In genomic region chr5:32038994-32039393, GRCm38 (mm10) we compare ENCODE assay signal across 17 mouse cellular contexts.
"Had no signal": no experiment of that assay in that cellular context is flagged by ENCODE, and none has a peak within 500 bp of the region (broad histone marks: within the 10 kb centered on the region; RNA-seq: fewer than 3 reads in every experiment).

No protein-coding gene starts in this region.

- H3K9ac ChIP-seq: kidney, embryonic 15.5 days; limb, embryonic 12.5 days; liver, embryonic 15.5 days; neural tube, embryonic 15.5 days had no signal

- ATAC-seq: lung, postnatal 0 days had no signal

- H3K27ac ChIP-seq: kidney, embryonic 15.5 days; limb, embryonic 12.5 days; liver, embryonic 15.5 days; midbrain, embryonic 10.5 days; neural tube, embryonic 15.5 days had no signal

- H3K27me3 ChIP-seq: kidney, embryonic 15.5 days; limb, embryonic 12.5 days; liver, embryonic 15.5 days; neural tube, embryonic 15.5 days had no signal

- H3K36me3 ChIP-seq: kidney, embryonic 15.5 days; limb, embryonic 12.5 days; liver, embryonic 15.5 days; midbrain, embryonic 10.5 days; neural tube, embryonic 15.5 days had no signal

- H3K4me1 ChIP-seq: liver, embryonic 15.5 days; midbrain, embryonic 10.5 days; neural tube, embryonic 15.5 days had no signal

- H3K4me3 ChIP-seq: kidney, embryonic 15.5 days; limb, embryonic 12.5 days; liver, embryonic 15.5 days; midbrain, embryonic 10.5 days; myocyte; neural tube, embryonic 15.5 days had no signal

- H3K9me3 ChIP-seq: kidney, embryonic 15.5 days; limb, embryonic 12.5 days; liver, embryonic 15.5 days; midbrain, embryonic 10.5 days; neural tube, embryonic 15.5 days had no signal

- H3K4me2 ChIP-seq: kidney, embryonic 15.5 days; limb, embryonic 12.5 days; liver, embryonic 15.5 days; neural tube, embryonic 15.5 days had no signal

- DNase-seq: kidney, postnatal 14 days; layer of hippocampus, postnatal 36 days; liver; lung, adult 2 months; lung, postnatal 36 days; midbrain, embryonic 14.5 days; right cerebral cortex, adult 18-20 months; right cerebral cortex, postnatal 25 days; thymus, adult 18-20 months; thymus, postnatal 14 days had no signal
